Mouse (Mus musculus) mouse embryonic stem cell (cell line): Measurements from ENCODE around the gene Bcorl1.

Experiments used
- in situ Hi-C, 2 experiments: fragments of 300-500 bp; cut with MboI; formaldehyde crosslinking; loops; 1 replicate in 1 of 2; 3 replicates in 1 of 2; pipeline ENCODE4 v1.14.3; 2019 to 2020; ENCODE audit warnings: low sequenced_read_pairs in 2 of 2, low pct_unique_long_range_greater_than_20kb in 1 of 2, mixed read lengths in 1 of 2; ENCODE audit not compliant: unreplicated experiment in 1 of 2

Bcorl1 gene

GRCm38 (mm10) chrX:48341141-48341540 lies at the start of gene Bcorl1:
Gene Bcorl1, plus strand, starts transcription at chrX:48341358.
- in situ Hi-C loops = loop anchor here in 1 of 2 experiments (10.0 kb wide), 1 partner anchor 56 kb away; no protein-coding TSS in a partner anchor

DNA sequence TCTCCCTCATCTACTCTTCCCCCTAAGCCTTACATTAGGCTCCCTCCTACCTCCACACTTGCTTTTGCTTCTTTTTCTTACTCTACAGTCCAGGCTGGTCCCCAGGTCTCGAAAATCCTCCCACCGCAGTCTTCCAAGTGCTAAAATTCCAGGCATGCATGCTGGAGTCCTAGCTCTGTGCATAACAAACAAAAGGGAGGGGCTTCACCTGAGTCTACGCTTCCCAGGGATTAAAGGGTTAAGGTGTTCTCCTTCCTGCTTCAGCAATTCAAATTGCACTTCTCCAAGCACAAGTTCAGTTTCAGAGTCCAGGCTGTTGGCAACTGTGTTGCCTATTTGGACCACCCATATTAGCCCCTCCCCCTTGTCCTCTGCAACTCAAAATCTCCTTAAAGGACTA lies 49.7 kb upstream of the Bcorl1 start:
- in situ Hi-C loops = no loop called here

DNA sequence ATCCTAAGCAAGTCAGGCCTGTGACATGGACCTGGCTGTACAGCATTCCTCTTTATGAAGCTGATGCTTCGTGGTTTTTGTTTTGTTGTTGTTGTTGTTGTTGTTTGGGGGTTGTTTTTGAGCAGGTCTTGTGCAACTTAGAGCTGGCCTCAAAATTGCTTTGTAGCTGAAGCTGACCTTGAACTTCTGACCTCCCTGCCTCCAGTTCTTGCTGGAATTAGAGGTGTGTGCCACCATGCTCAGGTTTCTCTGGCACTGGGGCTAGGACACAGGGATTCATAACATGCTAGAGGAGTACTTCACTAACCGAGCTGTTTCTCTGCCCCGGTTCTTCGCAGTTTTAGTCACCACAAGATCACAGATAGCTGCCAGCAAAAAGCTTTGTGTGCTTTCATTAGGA lies 35.8 kb upstream of the Bcorl1 start:
- in situ Hi-C loops = no loop called here

GRCm38 (mm10) chrX:48310706-48311517 lies 30.2 kb upstream of the Bcorl1 start:
- in situ Hi-C loops = no loop called here

DNA sequence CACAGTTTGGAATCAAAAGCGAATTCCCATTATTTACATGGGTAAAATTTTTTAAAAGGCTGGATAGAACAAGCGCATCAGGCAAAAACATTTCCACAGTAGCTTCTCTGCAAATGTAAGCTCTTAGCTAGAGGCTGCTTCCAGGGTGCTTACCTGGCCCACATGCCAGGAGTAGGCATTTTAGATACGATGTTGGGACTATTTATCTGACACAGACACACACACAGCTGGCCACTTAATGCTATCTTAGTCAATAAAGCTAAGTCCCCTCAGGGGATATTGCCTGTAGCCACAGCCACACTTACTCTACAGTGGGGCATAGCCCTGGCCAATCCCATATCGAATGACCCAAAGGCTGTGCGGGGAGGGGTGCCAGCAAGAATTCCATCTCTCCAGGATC lies 29.4 kb upstream of the Bcorl1 start:
- in situ Hi-C loops = no loop called here

GRCm38 (mm10) chrX:48314530-48315079 lies 26.6 kb upstream of the Bcorl1 start:
- in situ Hi-C loops = no loop called here

DNA sequence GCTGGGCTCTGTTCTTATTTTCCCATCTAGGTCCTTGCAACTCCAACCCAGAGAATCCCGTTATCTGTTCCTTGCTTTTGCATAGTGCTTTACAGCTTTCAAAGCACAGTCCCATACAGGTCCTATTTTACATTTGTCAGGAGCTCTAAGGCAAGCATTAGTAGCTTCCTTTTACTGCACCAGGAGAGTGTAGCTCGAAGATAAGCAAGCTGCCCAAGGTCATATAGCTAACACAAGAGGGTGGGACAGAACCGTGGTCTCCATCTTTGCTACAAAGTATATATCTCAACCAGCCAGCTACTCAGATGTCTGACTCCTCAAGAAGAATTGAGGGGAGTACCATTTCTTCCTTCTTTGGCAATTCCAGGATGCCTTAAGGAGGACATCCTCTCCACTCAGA lies 23.7 kb upstream of the Bcorl1 start:
- in situ Hi-C loops = no loop called here

- in situ Hi-C loops = no loop called here
These were observed 23.0 kb upstream of the Bcorl1 start for GRCm38 (mm10) chrX:48318194-48318593.

GRCm38 (mm10) chrX:48340441-48341049 lies 613 bp upstream of the Bcorl1 start:
- in situ Hi-C loops = loop anchor here in 1 of 2 experiments (10.0 kb wide), 1 partner anchor 56 kb away; no protein-coding TSS in a partner anchor

DNA sequence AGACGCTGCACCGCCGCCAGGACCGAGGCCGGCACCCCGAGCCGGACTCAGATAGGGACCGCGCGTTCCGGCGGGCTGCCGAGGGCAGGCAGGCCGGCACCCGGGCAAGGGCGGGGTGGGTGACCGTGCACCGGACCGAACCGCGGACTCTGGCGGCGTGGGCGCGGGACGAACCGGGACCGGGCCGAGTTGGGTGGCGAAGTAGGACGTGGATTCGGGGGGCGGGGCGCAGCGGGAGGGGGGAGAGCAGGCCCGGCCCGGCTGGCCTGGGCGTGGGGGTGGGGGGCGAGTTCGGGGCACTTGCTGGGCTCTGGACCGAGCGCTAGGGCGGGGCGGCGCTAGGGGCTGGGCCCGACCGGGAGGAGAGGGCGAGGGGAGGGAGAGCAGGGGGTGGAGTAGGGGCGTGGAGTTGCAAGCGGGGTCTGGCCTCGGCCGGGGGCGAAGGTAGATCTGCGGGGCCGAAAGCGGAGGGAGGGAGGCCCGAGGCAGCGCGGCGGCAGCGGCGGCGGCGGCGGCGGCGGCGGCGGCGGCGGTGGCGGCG lies 533 bp downstream of the Bcorl1 start:
- in situ Hi-C loops = loop anchor here in 1 of 2 experiments (10.0 kb wide), 1 partner anchor 57 kb away; no protein-coding TSS in a partner anchor

- in situ Hi-C loops = loop anchor here in 1 of 2 experiments (10.0 kb wide), 1 partner anchor 58 kb away; no protein-coding TSS in a partner anchor
These were observed 1.6 kb downstream of the Bcorl1 start for GRCm38 (mm10) chrX:48342731-48343130.

- in situ Hi-C loops = loop anchor here in 1 of 2 experiments (10.0 kb wide), 1 partner anchor 59 kb away; no protein-coding TSS in a partner anchor
These were observed 2.3 kb downstream of the Bcorl1 start for GRCm38 (mm10) chrX:48343461-48343952.

- in situ Hi-C loops = loop anchor here in 1 of 2 experiments (10.0 kb wide), 1 partner anchor 59 kb away; no protein-coding TSS in a partner anchor
These were observed 2.9 kb downstream of the Bcorl1 start for GRCm38 (mm10) chrX:48343966-48344642.

- in situ Hi-C loops = loop anchor here in 1 of 2 experiments (10.0 kb wide), 1 partner anchor 60 kb away; no protein-coding TSS in a partner anchor
These were observed 3.7 kb downstream of the Bcorl1 start for GRCm38 (mm10) chrX:48344643-48345384.

- in situ Hi-C loops = loop anchor here in 1 of 2 experiments (10.0 kb wide), 1 partner anchor 61 kb away; no protein-coding TSS in a partner anchor
These were observed 4.3 kb downstream of the Bcorl1 start for GRCm38 (mm10) chrX:48345385-48345932.

DNA sequence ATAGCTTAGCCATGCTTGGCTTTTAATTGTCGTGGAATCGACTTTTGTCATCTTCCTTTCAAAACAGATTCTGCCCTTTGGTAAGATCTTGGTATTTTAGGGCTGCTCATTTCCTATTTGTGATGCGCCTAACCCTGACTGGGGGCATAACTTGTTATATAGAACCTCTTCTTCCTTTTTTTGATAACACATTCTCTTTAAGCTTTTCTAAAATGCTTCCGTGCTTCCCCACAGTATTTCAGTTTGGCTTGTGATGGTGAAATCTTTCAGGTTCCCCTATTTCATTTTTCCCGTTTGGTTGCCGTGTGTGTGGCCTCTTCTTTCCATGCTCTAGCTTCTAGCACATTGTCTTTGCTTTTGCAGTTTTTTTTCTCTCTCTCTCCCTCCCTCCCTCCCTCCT lies 14.2 kb downstream of the Bcorl1 start:
- in situ Hi-C loops = no loop called here
